Mouse (Mus musculus) lung, postnatal 25 days (tissue): Measurements from ENCODE around the gene Slc37a3.
"Not testable (repeated sequence)": the region's sequence is repeated elsewhere in the genome, so short reads cannot be mapped to it uniquely, and the experiment has no call there.

Source experiments
- DNase-seq: peaks from one replicate; pipeline ENCODE4 v3.0.0; 2022; ENCODE audit warnings: low spot score

The Slc37a3 gene

GRCm38 (mm10) chr6:39377311-39377827 is at the start of gene Slc37a3:
Gene Slc37a3, minus strand, starts transcription at chr6:39377675.
- DNase-seq, result peak; percentile 92

GRCm38 (mm10) chr6:39426725-39427124 is 49.2 kb upstream of the Slc37a3 start:
- no peak for DNase-seq

- DNase-seq, result no peak
Measured at GRCm38 (mm10) chr6:39425181-39425580, 47.7 kb upstream of the Slc37a3 start.

GRCm38 (mm10) chr6:39423686-39424085 is 46.2 kb upstream of the Slc37a3 start:
- no peak for DNase-seq

- DNase-seq, result no peak
Measured at GRCm38 (mm10) chr6:39423130-39423551, 45.7 kb upstream of the Slc37a3 start.

GRCm38 (mm10) chr6:39420867-39421266 is 43.4 kb upstream of the Slc37a3 start:
- no peak for DNase-seq

GRCm38 (mm10) chr6:39419851-39420721 is 42.6 kb upstream of the Slc37a3 start, which contains the start of gene Mkrn1:
Gene Mkrn1, minus strand, starts transcription at chr6:39420462.
- DNase-seq, result peak; percentile 79

GRCm38 (mm10) chr6:39419386-39419850 is 41.9 kb upstream of the Slc37a3 start:
- peak; percentile 7 for DNase-seq

GRCm38 (mm10) chr6:39416654-39417053 is 39.2 kb upstream of the Slc37a3 start:
- not testable (repeated sequence) for DNase-seq

GRCm38 (mm10) chr6:39415762-39416161 is 38.3 kb upstream of the Slc37a3 start:
- DNase-seq, result peak; percentile 53

- DNase-seq, result no peak
Measured at GRCm38 (mm10) chr6:39414106-39414505, 36.6 kb upstream of the Slc37a3 start.

GRCm38 (mm10) chr6:39406480-39406879 is 29.0 kb upstream of the Slc37a3 start:
- DNase-seq, result no peak

GRCm38 (mm10) chr6:39403136-39403535 is 25.7 kb upstream of the Slc37a3 start:
- DNase-seq, result peak; percentile 14

- peak; percentile 34 for DNase-seq
Measured at GRCm38 (mm10) chr6:39400343-39400742, 22.9 kb upstream of the Slc37a3 start.

- DNase-seq, result no peak
Measured at GRCm38 (mm10) chr6:39398342-39398741, 20.9 kb upstream of the Slc37a3 start.

GRCm38 (mm10) chr6:39397046-39397445 is 19.6 kb upstream of the Slc37a3 start:
- no peak for DNase-seq

- DNase-seq, result no peak
Measured at GRCm38 (mm10) chr6:39395916-39396315, 18.4 kb upstream of the Slc37a3 start.

- DNase-seq, result no peak
Measured at GRCm38 (mm10) chr6:39395471-39395870, 18.0 kb upstream of the Slc37a3 start.

GRCm38 (mm10) chr6:39389988-39390387 is 12.5 kb upstream of the Slc37a3 start:
- DNase-seq, result no peak

GRCm38 (mm10) chr6:39381125-39381880 is 3.8 kb upstream of the Slc37a3 start, which contains the start of gene Rab19:
Gene Rab19, plus strand, starts transcription at chr6:39381175.
- DNase-seq, result peak; percentile 60

- DNase-seq, result no peak
Measured at GRCm38 (mm10) chr6:39380276-39380675, 2.8 kb upstream of the Slc37a3 start.

GRCm38 (mm10) chr6:39379749-39380148 is 2.3 kb upstream of the Slc37a3 start:
- peak; percentile 60 for DNase-seq
